In the genomic region with DNA sequence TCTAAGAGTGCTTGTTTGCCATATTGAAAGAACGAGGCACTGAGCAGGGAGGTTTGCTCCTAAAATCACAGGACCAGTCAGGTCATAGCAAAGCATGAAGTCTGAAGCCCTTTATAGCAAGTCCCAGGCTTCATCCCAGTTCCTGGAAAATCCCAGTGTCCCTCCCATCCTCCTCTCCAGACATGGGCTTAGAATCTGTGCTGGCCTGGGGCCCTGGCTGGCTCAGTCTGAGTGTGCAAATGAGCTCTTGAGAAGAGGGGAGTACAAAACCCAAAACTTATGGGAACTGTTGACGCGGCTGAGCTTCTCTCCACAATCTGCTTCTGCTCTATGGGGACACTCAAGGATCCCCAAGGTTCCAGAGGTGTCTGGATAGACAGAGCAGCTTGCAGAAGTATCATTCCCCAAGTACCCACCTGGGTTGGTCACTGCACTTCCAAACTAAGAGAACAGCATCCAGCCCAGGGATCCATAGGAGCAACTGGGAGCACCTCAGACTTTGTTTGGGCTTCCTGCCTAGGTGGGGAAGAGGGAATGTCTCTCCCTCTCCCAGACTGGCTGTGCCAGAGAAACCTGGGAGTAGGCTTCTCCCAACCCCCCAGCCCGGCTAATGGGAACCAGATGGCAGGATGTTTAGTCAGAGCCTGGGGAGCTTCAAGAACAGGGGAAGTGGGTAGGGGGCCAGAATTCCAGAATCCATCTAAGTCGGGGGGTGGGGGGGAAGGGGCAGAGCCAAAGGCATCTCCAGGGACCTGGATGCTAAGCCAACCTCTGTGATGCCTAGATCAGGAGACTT, we compare ENCODE assay signal across 8 mouse cellular contexts. TPM values are rescaled to one million over a fixed set of nuclear protein-coding genes. Genes with fewer than 3 reads are reported as not detected.
DNase-seq lines count a peak whose midpoint lies in the region; ATAC-seq and TF ChIP-seq lines count a peak whose summit lies in the region.

No protein-coding gene starts in this region.

- no peak for TF ChIP-seq CTCF in kidney, adult 2 months (conservative IDR thresholded peaks at IDR 0.05; ENCODE audit: insufficient read depth, insufficient read length, low read depth, low read length)

- 79% methylated on average over 5 of the region's 5 CpGs for WGBS in kidney, adult 2 months
- 41% methylated on average over 5 of the region's 5 CpGs for WGBS in limb, embryonic 14.5 days

- H3K9ac ChIP-seq in limb, embryonic 14.5 days (ENCODE audit: low read depth, low read length, severe bottlenecking): no peak overlapping the region

- ATAC-seq in limb, embryonic 14.5 days (ENCODE audit: low FRiP score, low read depth): peak; percentile 78

- no peak overlapping the region for H3K4me3 ChIP-seq in kidney, adult 2 months (ENCODE audit: insufficient read depth, low read depth, low read length)
- H3K4me3 ChIP-seq in limb, embryonic 14.5 days (replicated peaks; ENCODE audit: low read length): no peak overlapping the region

- H3K27ac ChIP-seq in kidney, adult 2 months (ENCODE audit: insufficient read depth, low read depth, low read length): peak overlapping the region; percentile 52; the same call in 1 of the 2 replicates
- peak overlapping the region; percentile 91 for H3K27ac ChIP-seq in limb, embryonic 14.5 days (replicated peaks; ENCODE audit: low read depth, low read length)

- H3K4me1 ChIP-seq in kidney, adult 2 months (ENCODE audit: control insufficient read depth, insufficient read depth, low read length): 0 out of 2 replicates have a peak, but pooled peaks cover 4% of the 10 kb centered on the region
- peaks cover 38% of the 10 kb centered on the region for H3K4me1 ChIP-seq in limb, embryonic 14.5 days (ENCODE audit: control insufficient read depth, insufficient read depth, low read length)

- no peak overlapping the region for H3K4me2 ChIP-seq in limb, embryonic 14.5 days (replicated peaks; ENCODE audit: low read depth, low read length, severe bottlenecking)

- no peaks in the 10 kb centered on the region for H3K27me3 ChIP-seq in kidney, adult 2 months (replicated peaks; ENCODE audit: control insufficient read depth, insufficient read depth, low read length)
- no peaks in the 10 kb centered on the region for H3K27me3 ChIP-seq in limb, embryonic 14.5 days (ENCODE audit: control insufficient read depth, insufficient read depth, low read length)

- H3K9me3 ChIP-seq in limb, embryonic 14.5 days (ENCODE audit: control insufficient read depth, low read length): no peaks in the 10 kb centered on the region

- DNase-seq in kidney, adult 2 months: peak; percentile 36
- no peak for DNase-seq in kidney, adult 11 months
- DNase-seq in NIH3T3 (ENCODE audit: low read depth): peak; percentile 89
- peak; percentile 55 for DNase-seq in gastrocnemius, postnatal 25 days
- peak; percentile 80 for DNase-seq in limb, embryonic 14.5 days (ENCODE audit: low spot score)
- no peak for DNase-seq in cerebellum, adult 11 months
- DNase-seq in ovary, postnatal 14 days (ENCODE audit: low spot score): no peak
- no peak for DNase-seq in frontal cortex, postnatal 14 days (ENCODE audit: low spot score in 2 of 2)

- TF ChIP-seq POLR2A in kidney, adult 2 months (IDR thresholded peaks at IDR 0.05; ENCODE audit: low read depth, low read length): no peak
- no peak for TF ChIP-seq POLR2A in limb, embryonic 14.5 days (IDR thresholded peaks at IDR 0.05; ENCODE audit: borderline replicate concordance, extremely low read depth, insufficient read depth, insufficient read length)

- no peaks in the 10 kb centered on the region for H3K36me3 ChIP-seq in kidney, adult 2 months (ENCODE audit: control insufficient read depth, insufficient read depth, low read length)
- no peaks in the 10 kb centered on the region for H3K36me3 ChIP-seq in limb, embryonic 14.5 days (ENCODE audit: control insufficient read depth, insufficient read depth, low read length)

RNA-seq across cellular contexts. Expression of a gene that starts 8.8 kb away (rescaled TPM):
- polyA plus RNA-seq in kidney, adult 2 months (2012; rRNA removed): 12.9 and 13.8 TPM in 2 replicates
- total RNA-seq in gastrocnemius, postnatal 25 days (2021): 10 to 100 TPM in 1 of 2 experiments, 1 to 10 TPM in 1; 9.8 to 13.3 TPM
- 39.6 and 48.7 TPM in 2 replicates for polyA plus RNA-seq in limb, embryonic 14.5 days (2012; rRNA removed)
- 56.1 and 61.6 TPM in 2 replicates for polyA plus RNA-seq in limb, embryonic 14.5 days (2014; fragmentation: Nextera tagmentation; extraction: Ambion mirVana)

RNA-seq across cellular contexts. Expression of a gene that starts 15.8 kb away (rescaled TPM):
- 277 and 333 TPM in 2 replicates for polyA plus RNA-seq in kidney, adult 2 months (2012; rRNA removed)
- 100 to 1,000 TPM; 116 to 139 TPM for total RNA-seq in gastrocnemius, postnatal 25 days (2021)
- polyA plus RNA-seq in limb, embryonic 14.5 days (2012; rRNA removed): 399 and 527 TPM in 2 replicates
- 223 and 226 TPM in 2 replicates for polyA plus RNA-seq in limb, embryonic 14.5 days (2014; fragmentation: Nextera tagmentation; extraction: Ambion mirVana)

RNA-seq across cellular contexts. Expression of a gene that starts 32.5 kb away (rescaled TPM):
- polyA plus RNA-seq in kidney, adult 2 months (2012; rRNA removed): not detected in 2 replicates
- not detected for total RNA-seq in gastrocnemius, postnatal 25 days (2021)
- polyA plus RNA-seq in limb, embryonic 14.5 days (2012; rRNA removed): 0.83 and 0.87 TPM in 2 replicates
- 0.93 and 0.99 TPM in 2 replicates for polyA plus RNA-seq in limb, embryonic 14.5 days (2014; fragmentation: Nextera tagmentation; extraction: Ambion mirVana)

RNA-seq across cellular contexts. Expression of a gene that starts 35.2 kb away (rescaled TPM):
- 0.11 and 0.13 TPM in 2 replicates for polyA plus RNA-seq in kidney, adult 2 months (2012; rRNA removed)
- total RNA-seq in gastrocnemius, postnatal 25 days (2021): 10 to 100 TPM; 10.6 to 11.8 TPM
- polyA plus RNA-seq in limb, embryonic 14.5 days (2012; rRNA removed): 0.77 and 0.79 TPM in 2 replicates
- polyA plus RNA-seq in limb, embryonic 14.5 days (2014; fragmentation: Nextera tagmentation; extraction: Ambion mirVana): 0.64 and 0.65 TPM in 2 replicates

RNA-seq across cellular contexts. Expression of a gene that starts 56.7 kb away (rescaled TPM):
- 0.06 TPM in 1 of 2 replicates, not detected in the other for polyA plus RNA-seq in kidney, adult 2 months (2012; rRNA removed)
- total RNA-seq in gastrocnemius, postnatal 25 days (2021): under 1 TPM in 1 of 2 experiments, not detected in 1; 0.05 TPM
- polyA plus RNA-seq in limb, embryonic 14.5 days (2012; rRNA removed): 0.35 and 0.49 TPM in 2 replicates
- 0.12 and 0.25 TPM in 2 replicates for polyA plus RNA-seq in limb, embryonic 14.5 days (2014; fragmentation: Nextera tagmentation; extraction: Ambion mirVana)

Comparison
In these comparisons a context has a peak if more than half of its experiments do, and no peak if none do; other contexts are left out.
1. DNase-seq: peak in kidney, adult 2 months (single experiment), NIH3T3 (single experiment), gastrocnemius, postnatal 25 days (single experiment) and limb, embryonic 14.5 days (single experiment); none in kidney, adult 11 months (single experiment), cerebellum, adult 11 months (single experiment), ovary, postnatal 14 days (single experiment) and frontal cortex, postnatal 14 days (0 of 2).